Mouse (Mus musculus) C2C12 (cell line): ENCODE measurements around the gene 1700069L16Rik.

Experiments
- CEBPB ChIP-seq: IDR thresholded peaks from one replicate; pipeline ENCODE4 v1.6.1; 2011; ENCODE audit warnings: low read depth, mild to moderate bottlenecking, control low read depth, moderate library complexity
- CTCF ChIP-seq: IDR thresholded peaks from one replicate; pipeline ENCODE4 v1.5.1; 2011; ENCODE audit not compliant: control insufficient read depth, insufficient read depth, insufficient read length
- FOSL1 ChIP-seq: IDR thresholded peaks from one replicate; pipeline ENCODE4 v1.8.0; 2011; ENCODE audit warnings: mild to moderate bottlenecking, low read length; ENCODE audit not compliant: poor library complexity, insufficient read depth, severe bottlenecking
- MAX ChIP-seq: IDR thresholded peaks from one replicate; pipeline ENCODE4 v1.6.1; 2011; ENCODE audit warnings: mild to moderate bottlenecking, control low read depth
- MYOD1 ChIP-seq: IDR thresholded peaks from one replicate; pipeline ENCODE4 v1.6.1; 2011; ENCODE audit warnings: low read depth; ENCODE audit not compliant: control insufficient read depth, insufficient read length
- MYOG ChIP-seq: IDR thresholded peaks from one replicate; pipeline ENCODE4 v1.6.1; 2011; ENCODE audit not compliant: control insufficient read depth, insufficient read length; ENCODE audit errors: extremely low read depth
- USF1 ChIP-seq: IDR thresholded peaks from one replicate; pipeline ENCODE4 v1.6.1; 2011; ENCODE audit warnings: low read depth, mild to moderate bottlenecking, control low read depth, moderate library complexity

GRCm38 (mm10) chr5:113703803-113704585, 20.6 kb downstream of the 1700069L16Rik start:
- no peak for TF ChIP-seq CTCF
- no peak for TF ChIP-seq MYOD1
- TF ChIP-seq MAX, result no peak
- TF ChIP-seq CEBPB, result no peak
- TF ChIP-seq USF1, result no peak
- no peak for TF ChIP-seq MYOG
- TF ChIP-seq FOSL1, result no peak
